Mouse (Mus musculus) embryonic facial prominence, embryonic 14.5 days (tissue): ENCODE results near the gene Neurod4. TPM values are rescaled to one million over a fixed set of nuclear protein-coding genes. Genes with fewer than 3 reads are reported as not detected.
A peak's percentile ranks its signal among the peaks of the same experiment; 100 is the strongest.

ENCODE experiments used
- ATAC-seq: fragments of 200-750 bp; cut with Nextera tagmentation; 2 replicates; pipeline ENCODE4 v1.8.0; 2017; ENCODE audit warnings: low read depth, moderate number of reproducible peaks, moderate TSS enrichment
- DNase-seq: peaks from one replicate; pipeline ENCODE4 v3.0.0-alpha.2; 2015; ENCODE audit warnings: low spot score
- H3K27ac ChIP-seq: fragments of 300-500 bp; sonication (generic); replicated peaks from 2 replicates; pipeline ENCODE4 v1.5.1; 2014; ENCODE audit warnings: low read depth, mild to moderate bottlenecking, low read length, moderate library complexity
- H3K27me3 ChIP-seq: fragments of 300-500 bp; sonication (generic); replicated peaks from 2 replicates; pipeline ENCODE4 v1.6.1; 2014; ENCODE audit warnings: low read length; ENCODE audit not compliant: control insufficient read depth, insufficient read depth
- H3K36me3 ChIP-seq: fragments of 300-500 bp; sonication (generic); 2 replicates; pipeline ENCODE4 v1.6.1; 2014; ENCODE audit warnings: low read length, mixed read lengths; ENCODE audit not compliant: control insufficient read depth, insufficient read depth
- H3K4me1 ChIP-seq: fragments of 300-500 bp; sonication (generic); 2 replicates; pipeline ENCODE4 v1.6.1; 2014; ENCODE audit warnings: antibody characterized with exemption, low read length; ENCODE audit not compliant: control insufficient read depth, insufficient read depth
- H3K4me2 ChIP-seq: fragments of 300-500 bp; sonication (generic); 2 replicates; pipeline ENCODE4 v1.6.1; 2014; ENCODE audit warnings: low read depth, mild to moderate bottlenecking, low read length, moderate library complexity, mixed read lengths
- H3K4me3 ChIP-seq: fragments of 300-500 bp; sonication (generic); 2 replicates; pipeline ENCODE4 v1.5.1; 2014; ENCODE audit warnings: low read depth, mild to moderate bottlenecking, low read length
- H3K9ac ChIP-seq: fragments of 300-500 bp; sonication (generic); 2 replicates; pipeline ENCODE4 v1.6.1; 2014; ENCODE audit warnings: low read depth, mild to moderate bottlenecking, low read length, moderate library complexity, mixed read lengths
- H3K9me3 ChIP-seq: fragments of 300-500 bp; sonication (generic); 2 replicates; pipeline ENCODE4 v1.6.1; 2016; ENCODE audit warnings: low read length; ENCODE audit not compliant: control insufficient read depth
- WGBS: fragments of 180-500 bp; shearing (Covaris S2); extraction: QIAGEN DNeasy Blood & Tissue Kit; methylation state at CpG from one replicate; pipeline ENCODE4 v1.1.7; 2014; 5-methylcytosine and 5-hydroxymethylcytosine counted together
- polyA plus RNA-seq: library from polyadenylated mRNA; unstranded; fragments of >200 nt; fragmentation: Nextera tagmentation; extraction: Ambion mirVana; gene quantifications from 2 replicates; pipeline ENCODE4 v1.2.1, GENCODE M21; 2014

Gene Neurod4
- 0.09 and 0.22 TPM in 2 replicates for polyA plus RNA-seq

DNA sequence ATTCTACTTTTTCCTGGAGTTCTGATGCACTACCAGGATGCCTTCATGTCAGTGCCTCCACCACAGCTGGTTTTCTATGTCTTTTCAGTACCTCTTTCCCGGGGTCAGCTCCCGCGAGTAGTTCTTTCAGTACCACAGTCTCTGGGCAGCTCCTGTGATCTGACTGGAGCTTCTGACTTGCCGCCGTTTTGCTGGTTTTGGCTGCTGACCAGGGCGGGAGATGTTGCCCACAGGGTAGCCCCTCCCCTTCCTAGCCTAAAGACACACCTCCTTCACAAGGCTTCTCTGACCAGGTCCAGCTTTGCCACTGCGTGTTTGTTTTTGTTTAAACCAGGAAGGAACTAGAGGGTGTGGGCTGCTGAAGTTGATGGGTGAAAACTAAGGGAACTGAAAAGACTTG lies at the start of gene Neurod4:
TSS of gene Neurod4 (minus strand) at position 175 of the 400 bp plus-strand sequence.
- ATAC-seq (0 out of 2 replicates have a peak, but pooled peaks have one; percentile 65), DNase-seq (peak; percentile 75)
- no peaks in the 10 kb centered on the region for H3K36me3 ChIP-seq
- H3K4me1 ChIP-seq: no peaks in the 10 kb centered on the region
- H3K9ac ChIP-seq: no peak within 1 kb of the TSS
- no peaks in the 10 kb centered on the region for H3K9me3 ChIP-seq
- H3K27ac ChIP-seq: no peak within 1 kb of the TSS
- no peak within 1 kb of the TSS for H3K4me3 ChIP-seq
- WGBS: under 1% methylated on average over 7 of the region's 7 CpGs
- H3K4me2 ChIP-seq: no peak within 1 kb of the TSS
- H3K27me3 ChIP-seq: no peaks in the 10 kb centered on the region

DNA sequence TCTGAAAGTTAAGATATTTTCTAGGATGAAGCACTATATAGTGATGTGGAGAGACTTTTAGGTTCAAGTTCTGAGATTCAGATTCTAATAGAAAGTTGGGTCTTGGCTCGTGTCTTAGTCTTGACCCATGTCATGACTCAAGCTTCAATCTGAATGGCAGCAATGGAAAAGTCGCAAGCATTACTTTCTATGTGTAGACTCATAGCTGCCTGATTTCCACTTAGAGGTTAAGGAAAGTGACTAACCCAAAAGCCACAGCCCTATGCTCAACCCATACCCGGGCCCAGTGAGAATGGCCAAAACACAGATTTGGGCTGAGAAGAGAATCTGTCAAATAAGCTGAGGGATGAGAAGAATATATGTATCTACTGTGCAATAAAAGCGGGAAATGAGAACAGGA lies 44.2 kb upstream of the Neurod4 start:
- H3K4me1 ChIP-seq: no peaks in the 10 kb centered on the region
- WGBS: 87% methylated on average over 4 of the region's 4 CpGs
- ATAC-seq (no peak), DNase-seq (no peak)
- H3K9me3 ChIP-seq: no peaks in the 10 kb centered on the region
- H3K27ac ChIP-seq: no peak overlapping the region
- no peak overlapping the region for H3K9ac ChIP-seq
- no peaks in the 10 kb centered on the region for H3K27me3 ChIP-seq
- no peak overlapping the region for H3K4me3 ChIP-seq
- H3K4me2 ChIP-seq: no peak overlapping the region
- no peaks in the 10 kb centered on the region for H3K36me3 ChIP-seq

- 79% methylated on average over 5 of the region's 5 CpGs for WGBS
- Histone ChIP-seq H3K4me3 (no peak within 1 kb of the TSS), H3K27ac (no peak within 1 kb of the TSS), H3K9me3 (no peaks in the 10 kb centered on the region), H3K4me1 (no peaks in the 10 kb centered on the region), H3K4me2 (no peak within 1 kb of the TSS), H3K9ac (no peak within 1 kb of the TSS), H3K36me3 (no peaks in the 10 kb centered on the region), H3K27me3 (no peaks in the 10 kb centered on the region)
- no peak for DNase-seq
- no peak for ATAC-seq
Observed at GRCm38 (mm10) chr10:130322637-130323036, 42.6 kb upstream of the Neurod4 start, which contains the start of gene Tespa1. Gene Tespa1, plus strand, starts transcription at chr10:130322870.

DNA sequence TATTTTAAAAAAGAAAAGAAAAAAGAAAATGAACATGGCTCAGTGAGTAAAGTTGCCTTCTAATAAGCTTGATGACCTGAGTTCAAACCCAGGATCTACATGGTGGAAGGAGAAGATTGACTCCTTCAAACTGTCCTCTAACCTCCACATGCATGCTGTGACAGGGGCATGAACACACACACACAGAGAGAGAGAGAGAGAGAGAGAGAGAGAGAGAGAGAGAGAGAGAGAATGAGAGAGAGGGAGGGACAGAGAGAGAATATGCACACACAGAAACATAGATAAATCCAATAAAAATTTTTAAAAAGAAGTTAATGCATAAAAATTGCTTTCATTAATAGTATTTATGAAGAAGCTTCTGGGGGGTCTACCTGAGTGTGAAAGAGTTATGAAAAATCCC lies 42.0 kb upstream of the Neurod4 start:
- no peak overlapping the region for H3K27ac ChIP-seq
- no peak overlapping the region for H3K9ac ChIP-seq
- no peaks in the 10 kb centered on the region for H3K4me1 ChIP-seq
- no peaks in the 10 kb centered on the region for H3K36me3 ChIP-seq
- no peak for DNase-seq
- H3K27me3 ChIP-seq: no peaks in the 10 kb centered on the region
- ATAC-seq: no peak
- no peaks in the 10 kb centered on the region for H3K9me3 ChIP-seq
- H3K4me3 ChIP-seq: no peak overlapping the region
- no peak overlapping the region for H3K4me2 ChIP-seq

DNA sequence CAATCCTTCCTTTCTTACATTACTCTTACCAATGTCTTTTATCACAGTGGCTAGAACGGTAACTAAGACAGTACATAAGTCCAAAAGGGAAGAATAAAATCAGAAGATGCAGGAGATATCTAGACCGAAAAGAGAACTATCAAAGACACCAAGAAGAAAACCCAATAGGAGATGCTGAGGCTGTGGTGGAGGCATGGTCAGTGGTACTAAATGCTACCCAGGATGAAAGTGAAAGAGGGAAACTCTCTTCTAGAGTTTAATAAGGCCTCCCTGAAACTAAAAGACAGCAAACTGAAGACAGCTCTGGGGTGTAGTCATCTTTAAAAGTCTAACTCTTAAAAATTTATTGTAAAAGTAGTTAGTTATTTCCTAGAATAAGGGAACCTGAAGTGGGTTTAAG lies 40.7 kb upstream of the Neurod4 start:
- DNase-seq (no peak), ATAC-seq (no peak)
- no peaks in the 10 kb centered on the region for H3K27me3 ChIP-seq
- no peak overlapping the region for H3K4me3 ChIP-seq
- H3K4me1 ChIP-seq: no peaks in the 10 kb centered on the region
- no peak overlapping the region for H3K27ac ChIP-seq
- H3K9ac ChIP-seq: no peak overlapping the region
- no peak overlapping the region for H3K4me2 ChIP-seq
- no peaks in the 10 kb centered on the region for H3K36me3 ChIP-seq
- H3K9me3 ChIP-seq: no peaks in the 10 kb centered on the region
- 80% methylated on average over 2 of the region's 2 CpGs for WGBS

GRCm38 (mm10) chr10:130318720-130319119 lies 38.7 kb upstream of the Neurod4 start:
- Histone ChIP-seq H3K4me2 (no peak overlapping the region), H3K9me3 (no peaks in the 10 kb centered on the region), H3K27ac (no peak overlapping the region), H3K9ac (no peak overlapping the region), H3K4me3 (no peak overlapping the region), H3K36me3 (no peaks in the 10 kb centered on the region), H3K4me1 (no peaks in the 10 kb centered on the region), H3K27me3 (no peaks in the 10 kb centered on the region)
- 57% methylated on average over 4 of the region's 4 CpGs for WGBS
- no peak for DNase-seq
- ATAC-seq: no peak

- DNase-seq (no peak), ATAC-seq (no peak)
- H3K4me2 ChIP-seq: no peak overlapping the region
- no peaks in the 10 kb centered on the region for H3K9me3 ChIP-seq
- H3K4me1 ChIP-seq: no peaks in the 10 kb centered on the region
- no peaks in the 10 kb centered on the region for H3K36me3 ChIP-seq
- H3K4me3 ChIP-seq: no peak overlapping the region
- no peak overlapping the region for H3K27ac ChIP-seq
- H3K27me3 ChIP-seq: no peaks in the 10 kb centered on the region
- H3K9ac ChIP-seq: no peak overlapping the region
Observed at GRCm38 (mm10) chr10:130315846-130316245, 35.8 kb upstream of the Neurod4 start.

GRCm38 (mm10) chr10:130314110-130314829 lies 34.2 kb upstream of the Neurod4 start:
- 68% methylated on average over 2 of the region's 2 CpGs for WGBS
- no peaks in the 10 kb centered on the region for H3K9me3 ChIP-seq
- H3K27me3 ChIP-seq: no peaks in the 10 kb centered on the region
- H3K36me3 ChIP-seq: no peaks in the 10 kb centered on the region
- no peak overlapping the region for H3K4me3 ChIP-seq
- no peak overlapping the region for H3K9ac ChIP-seq
- ATAC-seq (peak; percentile 82; the same call in 1 of the 2 replicates), DNase-seq (peak; percentile 78)
- no peaks in the 10 kb centered on the region for H3K4me1 ChIP-seq
- H3K4me2 ChIP-seq: no peak overlapping the region
- H3K27ac ChIP-seq: no peak overlapping the region

GRCm38 (mm10) chr10:130313531-130313930 lies 33.5 kb upstream of the Neurod4 start:
- no peak for ATAC-seq
- DNase-seq: peak; percentile 6
- H3K4me2 ChIP-seq: no peak overlapping the region
- H3K27ac ChIP-seq: no peak overlapping the region
- no peaks in the 10 kb centered on the region for H3K27me3 ChIP-seq
- no peaks in the 10 kb centered on the region for H3K9me3 ChIP-seq
- H3K4me3 ChIP-seq: no peak overlapping the region
- 88% methylated on average over 1 of the region's 1 CpGs for WGBS
- no peaks in the 10 kb centered on the region for H3K4me1 ChIP-seq
- H3K36me3 ChIP-seq: no peaks in the 10 kb centered on the region
- H3K9ac ChIP-seq: no peak overlapping the region
